Mouse (Mus musculus): ENCODE measurements at regions not wholly inside any gene's neighbourhood (a gene's known extent, or its start where the extent isn't known, plus 50 kb on each side); places are given as distances from the start of the nearest gene placed in this dataset.
A peak's percentile ranks its signal among the peaks of the same experiment; 100 is the strongest.

- DNase-seq (ENCODE audit: low spot score) = no peak
Measured at GRCm38 (mm10) chr13:101954521-101954920, 186.5 kb upstream of the Pik3r1 start.

- no peak for DNase-seq (ENCODE audit: low spot score)
Measured at GRCm38 (mm10) chr13:101955806-101956418, 187.9 kb upstream of the Pik3r1 start.

GRCm38 (mm10) chr13:101957782-101958181 lies 189.8 kb upstream of the Pik3r1 start:
- DNase-seq (ENCODE audit: low spot score) = peak; percentile 5

GRCm38 (mm10) chr13:101965537-101965936 lies 197.5 kb upstream of the Pik3r1 start:
- DNase-seq (ENCODE audit: low spot score) = peak; percentile 14

- DNase-seq (ENCODE audit: low spot score) = no peak
Measured at GRCm38 (mm10) chr13:101966799-101967397, 198.9 kb upstream of the Pik3r1 start.

GRCm38 (mm10) chr13:101967466-101967865 lies 199.4 kb upstream of the Pik3r1 start:
- DNase-seq (ENCODE audit: low spot score) = no peak

GRCm38 (mm10) chr13:101976766-101977165 lies 208.7 kb upstream of the Pik3r1 start:
- no peak for DNase-seq (ENCODE audit: low spot score)

GRCm38 (mm10) chr13:101980171-101980835 lies 212.3 kb upstream of the Pik3r1 start:
- DNase-seq (ENCODE audit: low spot score) = peak; percentile 81

- DNase-seq (ENCODE audit: low spot score) = peak; percentile 72
Measured at GRCm38 (mm10) chr13:101988637-101989413, 220.8 kb upstream of the Pik3r1 start.

GRCm38 (mm10) chr13:101991729-101992128 lies 223.7 kb upstream of the Pik3r1 start:
- no peak for DNase-seq (ENCODE audit: low spot score)

GRCm38 (mm10) chr13:101994779-101995178 lies 226.8 kb upstream of the Pik3r1 start:
- DNase-seq (ENCODE audit: low spot score) = peak; percentile 64

- peak; percentile 50 for DNase-seq (ENCODE audit: low spot score)
Measured at GRCm38 (mm10) chr13:101995529-101995928, 227.5 kb upstream of the Pik3r1 start.

- DNase-seq (ENCODE audit: low spot score) = no peak
Measured at GRCm38 (mm10) chr13:101996144-101996543, 228.1 kb upstream of the Pik3r1 start.

GRCm38 (mm10) chr13:101997415-101997814 lies 229.4 kb upstream of the Pik3r1 start:
- DNase-seq (ENCODE audit: low spot score) = no peak

- no peak for DNase-seq (ENCODE audit: low spot score)
Measured at GRCm38 (mm10) chr13:102006565-102006964, 238.5 kb upstream of the Pik3r1 start.

GRCm38 (mm10) chr13:102011965-102012364 lies 243.9 kb upstream of the Pik3r1 start:
- no peak for DNase-seq (ENCODE audit: low spot score)

GRCm38 (mm10) chr13:102014514-102014913 lies 246.5 kb upstream of the Pik3r1 start:
- DNase-seq (ENCODE audit: low spot score) = no peak

GRCm38 (mm10) chr13:102014958-102015357 lies 246.9 kb upstream of the Pik3r1 start:
- DNase-seq (ENCODE audit: low spot score) = no peak

- DNase-seq (ENCODE audit: low spot score) = no peak
Measured at GRCm38 (mm10) chr13:102016518-102016917, 248.5 kb upstream of the Pik3r1 start.

GRCm38 (mm10) chr13:102022273-102022672 lies 254.3 kb upstream of the Pik3r1 start:
- DNase-seq (ENCODE audit: low spot score) = no peak

GRCm38 (mm10) chr13:102022757-102023156 lies 254.7 kb upstream of the Pik3r1 start:
- DNase-seq (ENCODE audit: low spot score) = no peak

- no peak for DNase-seq (ENCODE audit: low spot score)
Measured at GRCm38 (mm10) chr13:102023624-102024023, 255.6 kb upstream of the Pik3r1 start.

- DNase-seq (ENCODE audit: low spot score) = no peak
Measured at GRCm38 (mm10) chr13:102025138-102025537, 257.1 kb upstream of the Pik3r1 start.
